Mouse (Mus musculus) testis, adult 2 months (tissue): ENCODE measurements at regions not wholly inside any gene's neighbourhood (a gene's known extent, or its start where the extent isn't known, plus 50 kb on each side); places are given as distances from the start of the nearest gene placed in this dataset.

Experiments used
- H3K27ac ChIP-seq: fragments of 200-500 bp; 2 replicates; pipeline ENCODE4 v1.5.1; 2012; ENCODE audit warnings: low read depth, low read length; ENCODE audit not compliant: control insufficient read depth, insufficient read depth
- H3K27me3 ChIP-seq: fragments of 200-500 bp; 2 replicates; pipeline ENCODE4 v1.6.1; 2012; ENCODE audit warnings: mild to moderate bottlenecking, low read length, moderate library complexity; ENCODE audit not compliant: control insufficient read depth, insufficient read depth
- H3K36me3 ChIP-seq: fragments of 200-500 bp; 2 replicates; pipeline ENCODE4 v1.6.1; 2012; ENCODE audit warnings: mild to moderate bottlenecking, low read length; ENCODE audit not compliant: control insufficient read depth, insufficient read depth
- H3K4me1 ChIP-seq: fragments of 200-500 bp; 2 replicates; pipeline ENCODE4 v1.6.1; 2012; ENCODE audit warnings: low read length; ENCODE audit not compliant: control insufficient read depth, insufficient read depth
- H3K4me3 ChIP-seq: fragments of 200-500 bp; 2 replicates; pipeline ENCODE4 v1.5.1; 2012; ENCODE audit warnings: low read depth, mild to moderate bottlenecking, low read length, moderate library complexity, mixed read lengths; ENCODE audit not compliant: control insufficient read depth
- CTCF ChIP-seq: fragments of 200-500 bp; IDR thresholded peaks from 2 replicates; pipeline ENCODE4 v1.5.1; 2012; ENCODE audit warnings: low read depth, mild to moderate bottlenecking, inconsistent platforms, low read length, moderate library complexity; ENCODE audit not compliant: control insufficient read depth, insufficient read depth, insufficient replicate concordance
- POLR2A ChIP-seq: fragments of 200-500 bp; IDR thresholded peaks from 2 replicates; pipeline ENCODE4 v1.6.1; 2012; ENCODE audit warnings: low read depth, mild to moderate bottlenecking, inconsistent platforms, low read length, moderate library complexity; ENCODE audit not compliant: control insufficient read depth

GRCm38 (mm10) chr8:92195635-92196034 is 161.8 kb upstream of the Irx5 start:
- TF ChIP-seq CTCF (no peak), POLR2A (no peak; the same call in 1 of the 2 replicates)

DNA sequence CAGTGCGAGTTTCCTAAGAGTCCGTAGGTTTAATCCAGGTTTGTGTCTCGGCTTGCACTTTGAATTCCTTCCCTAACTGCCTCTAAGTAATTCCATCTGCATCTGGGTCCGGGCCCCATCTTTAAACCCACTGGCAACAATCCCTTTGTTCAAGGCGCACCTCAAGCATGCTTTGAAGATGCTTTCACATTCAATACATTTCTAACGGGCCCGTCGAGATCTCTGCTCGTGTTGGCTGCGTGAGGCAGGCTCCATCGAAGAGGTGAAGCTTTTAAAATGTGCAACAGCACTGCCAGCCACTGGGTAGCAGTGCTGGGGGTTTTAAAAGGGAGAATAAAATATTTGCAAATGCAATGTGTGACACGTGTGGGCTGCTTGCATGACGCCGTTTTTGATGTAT is 163.4 kb upstream of the Irx5 start:
- Histone ChIP-seq H3K36me3 (no peaks in the 10 kb centered on the region; the same call in 1 of the 2 replicates), H3K27me3 (no peaks in the 10 kb centered on the region), H3K4me1 (peaks cover 2% of the 10 kb centered on the region; the same call in 1 of the 2 replicates), H3K4me3 (no peak overlapping the region), H3K27ac (no peak overlapping the region)
- TF ChIP-seq CTCF = no peak
- 0 out of 2 replicates have a peak, but pooled peaks have one; percentile 47 for TF ChIP-seq POLR2A

More at GRCm38 (mm10) chr8:92195635-92196034, 161.8 kb upstream of the Irx5 start:
- peaks cover 2% of the 10 kb centered on the region; the same call in 1 of the 2 replicates for H3K4me1 ChIP-seq
- H3K27ac ChIP-seq = no peak overlapping the region
- H3K4me3 ChIP-seq = no peak overlapping the region
- H3K36me3 ChIP-seq = no peaks in the 10 kb centered on the region
- H3K27me3 ChIP-seq = no peaks in the 10 kb centered on the region

DNA sequence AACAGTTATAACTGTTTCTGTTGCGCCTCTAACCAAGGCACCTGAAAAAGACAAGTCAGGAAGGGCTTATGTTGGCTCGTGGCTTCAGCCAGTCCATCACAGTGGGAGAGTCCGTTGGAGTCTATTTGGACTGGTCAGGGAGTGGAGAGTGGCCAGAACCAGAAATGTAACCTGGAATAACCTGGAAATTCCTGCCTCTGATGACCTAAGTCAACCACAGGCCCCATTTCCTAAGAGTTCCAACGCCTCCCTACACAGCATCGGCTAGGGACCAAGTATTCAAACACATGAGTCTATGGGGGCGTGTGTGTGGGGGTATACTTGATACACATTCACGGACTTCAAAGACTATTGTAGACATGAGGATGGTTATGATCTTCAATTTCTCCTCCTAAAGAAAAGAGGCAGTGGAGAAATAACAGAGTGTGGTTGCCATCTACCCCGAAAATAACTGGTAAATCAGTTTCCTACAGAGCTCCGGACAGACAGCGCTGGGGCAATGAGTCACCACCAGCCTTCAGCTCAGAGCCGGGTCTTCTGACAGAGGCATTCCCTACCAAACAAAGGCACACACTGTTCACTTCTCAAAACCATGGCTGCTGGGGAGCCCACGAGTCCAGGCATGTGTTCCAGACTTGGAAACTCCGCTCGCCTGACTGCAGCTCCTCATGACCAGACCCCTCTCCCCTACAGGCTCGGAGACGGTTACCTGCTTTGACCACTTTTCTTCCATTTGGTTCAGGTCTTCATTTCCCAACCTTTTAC is 167.0 kb upstream of the Irx5 start:
- TF ChIP-seq CTCF (no peak), POLR2A (no peak; the same call in 1 of the 2 replicates)
- Histone ChIP-seq H3K4me1 (peaks cover 2% of the 10 kb centered on the region; the same call in 1 of the 2 replicates), H3K27ac (peak overlapping the region; percentile 99), H3K36me3 (no peaks in the 10 kb centered on the region; the same call in 1 of the 2 replicates), H3K27me3 (no peaks in the 10 kb centered on the region), H3K4me3 (peak overlapping the region; percentile 94)

DNA sequence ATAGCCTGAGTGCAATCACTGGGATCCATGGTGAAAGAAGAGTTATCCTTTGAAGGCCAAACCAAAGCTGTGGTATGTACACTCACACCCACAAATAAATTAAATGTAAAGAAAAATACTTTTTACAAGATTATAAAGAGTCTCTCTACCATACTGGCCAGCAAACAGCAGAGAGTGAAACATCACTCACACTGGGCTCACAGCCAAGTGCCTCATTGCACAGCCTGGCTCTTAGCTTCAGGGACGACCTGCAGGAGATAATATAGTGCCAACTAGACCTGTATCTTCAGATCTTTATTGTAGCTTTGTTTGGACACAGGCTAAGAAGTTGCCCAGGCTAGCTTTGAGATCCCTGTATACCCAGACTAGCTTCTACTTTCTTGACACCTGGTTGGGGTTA is 174.1 kb upstream of the Irx5 start:
- Histone ChIP-seq H3K4me1 (no peaks in the 10 kb centered on the region), H3K27ac (no peak overlapping the region), H3K4me3 (no peak overlapping the region), H3K27me3 (no peaks in the 10 kb centered on the region), H3K36me3 (no peaks in the 10 kb centered on the region)
- TF ChIP-seq CTCF = no peak
- no peak for TF ChIP-seq POLR2A

DNA sequence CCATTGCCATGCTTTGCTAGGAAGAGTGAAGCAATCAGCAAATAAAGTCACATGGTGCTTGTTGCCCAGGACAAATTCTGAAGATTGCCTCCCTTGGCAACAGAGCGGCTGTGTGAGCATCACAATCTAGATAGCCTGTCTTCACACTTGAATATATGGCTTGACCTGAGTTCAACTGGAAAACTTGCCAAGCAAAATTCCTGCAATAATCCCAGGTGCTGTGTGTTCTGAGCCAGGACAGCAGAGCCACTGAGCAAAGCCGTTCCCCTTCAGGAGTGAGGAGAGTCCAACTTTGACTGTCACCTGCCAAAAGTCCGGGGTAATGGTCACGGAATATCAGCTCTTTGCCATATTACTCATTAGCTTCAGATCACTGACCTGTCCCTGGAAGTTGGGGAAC is 176.8 kb upstream of the Irx5 start:
- H3K4me3 ChIP-seq = no peak overlapping the region
- TF ChIP-seq CTCF = no peak
- no peak for TF ChIP-seq POLR2A

DNA sequence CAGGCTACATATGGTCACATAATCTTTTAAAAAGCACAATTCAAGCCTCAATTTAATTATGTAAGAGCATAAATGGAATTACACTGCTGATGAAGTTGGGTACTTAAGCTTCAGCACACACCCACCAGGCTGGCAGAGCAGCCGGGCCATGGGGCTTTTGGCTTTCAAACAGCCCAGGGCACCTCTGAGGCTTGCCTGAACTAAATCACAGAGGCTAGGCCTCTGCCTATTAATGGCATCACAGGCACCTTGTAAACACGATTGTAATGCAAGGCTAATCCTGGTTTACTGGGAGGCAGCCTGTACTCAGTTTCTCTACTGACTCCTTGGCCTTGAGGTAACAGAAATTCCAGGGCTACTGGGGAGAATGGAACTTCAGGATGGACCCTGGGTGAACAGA is 178.1 kb upstream of the Irx5 start:
- Histone ChIP-seq H3K4me3 (no peak overlapping the region), H3K4me1 (no peaks in the 10 kb centered on the region), H3K27me3 (no peaks in the 10 kb centered on the region), H3K36me3 (no peaks in the 10 kb centered on the region), H3K27ac (no peak overlapping the region)
- no peak for TF ChIP-seq CTCF
- TF ChIP-seq POLR2A = no peak

More for the DNA sequence above, 176.8 kb upstream of the Irx5 start:
- H3K27ac ChIP-seq = no peak overlapping the region
- H3K36me3 ChIP-seq = no peaks in the 10 kb centered on the region
- no peaks in the 10 kb centered on the region for H3K27me3 ChIP-seq
- no peaks in the 10 kb centered on the region for H3K4me1 ChIP-seq

DNA sequence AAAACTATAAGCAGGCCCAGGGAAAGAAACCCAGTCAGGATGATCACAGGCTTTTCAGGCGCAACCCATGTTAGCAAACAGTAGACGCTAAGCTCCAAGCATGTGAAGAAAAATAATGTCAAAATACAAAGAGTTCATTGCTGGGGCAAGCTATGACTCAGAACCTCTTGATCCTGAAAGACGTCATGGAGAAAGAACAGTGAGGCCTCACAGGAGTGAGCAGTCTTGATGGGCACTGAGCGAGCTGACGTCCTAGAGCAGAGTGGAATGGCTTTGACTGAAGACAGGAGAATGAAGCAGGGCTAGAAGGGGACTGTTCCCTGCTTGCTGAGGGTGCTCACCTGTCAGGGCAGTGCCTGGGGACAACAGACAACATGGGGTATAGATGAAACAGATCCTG is 181.3 kb upstream of the Irx5 start:
- Histone ChIP-seq H3K4me3 (no peak overlapping the region), H3K27me3 (no peaks in the 10 kb centered on the region), H3K27ac (no peak overlapping the region), H3K4me1 (no peaks in the 10 kb centered on the region), H3K36me3 (no peaks in the 10 kb centered on the region)
- no peak for TF ChIP-seq POLR2A
- TF ChIP-seq CTCF = no peak

- no peaks in the 10 kb centered on the region for H3K4me1 ChIP-seq
- H3K36me3 ChIP-seq = no peaks in the 10 kb centered on the region
- no peak overlapping the region for H3K27ac ChIP-seq
- no peak overlapping the region for H3K4me3 ChIP-seq
- no peaks in the 10 kb centered on the region for H3K27me3 ChIP-seq
- TF ChIP-seq POLR2A (no peak), CTCF (no peak)
These were observed 183.3 kb upstream of the Irx5 start for GRCm38 (mm10) chr8:92174106-92174505.
